Mouse (Mus musculus) erythroblast, embryonic 14.5 days (primary cell): ENCODE data around the gene Osbp.

Source experiments
- GATA1 ChIP-seq: IDR thresholded peaks from 2 replicates; pipeline ENCODE4 v1.6.1; 2012; ENCODE audit warnings: low read length, inconsistent platforms, mixed read lengths
- TAL1 ChIP-seq: IDR thresholded peaks from 3 replicates; pipeline ENCODE4 v1.6.1; 2012; ENCODE audit warnings: low read length, inconsistent platforms, mixed read lengths

GRCm38 (mm10) chr19:11928025-11928748 lies 37.6 kb upstream of the Osbp start:
- TF ChIP-seq TAL1 = no peak
- TF ChIP-seq GATA1 = 0 out of 2 replicates have a peak, but pooled peaks have one; percentile 37
